Mouse (Mus musculus): ENCODE measurements around the gene Olfr175-ps1.

Gene Olfr175-ps1

GRCm38 (mm10) chr16:58826732-58827319 lies at the start of gene Olfr175-ps1:
Gene Olfr175-ps1 (minus strand): TSS chr16:58826782.
- 80% methylated on average over 1 of the region's 1 CpGs for WGBS

DNA sequence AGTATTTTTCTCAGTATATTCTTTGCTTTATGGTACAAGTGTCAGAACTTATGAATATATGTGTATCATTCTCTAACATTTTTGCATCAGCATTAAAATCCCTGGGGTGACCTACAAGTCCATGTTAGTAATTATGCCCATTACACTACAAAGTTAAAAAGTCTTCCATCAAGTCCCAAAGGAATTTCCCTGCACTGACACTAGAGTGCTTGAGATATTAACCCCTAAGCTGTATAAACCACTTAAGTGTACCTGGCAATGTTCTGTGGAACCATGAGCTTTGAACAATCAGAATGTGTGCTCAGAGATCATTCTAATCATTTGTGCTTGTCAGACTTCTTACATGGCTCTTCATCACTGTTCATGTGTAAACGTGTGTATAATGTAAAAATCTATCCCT lies 48.1 kb upstream of the Olfr175-ps1 start, which contains the start of gene Olfr177:
Gene Olfr177 (minus strand): TSS at position 101 of the 400 bp plus-strand sequence.
- 79% methylated on average over 1 of the region's 1 CpGs for WGBS

GRCm38 (mm10) chr16:58861479-58861878 lies 34.9 kb upstream of the Olfr175-ps1 start:
- 55% methylated on average over 1 of the region's 1 CpGs for WGBS

- 91% methylated on average over 2 of the region's 2 CpGs for WGBS
Measured at GRCm38 (mm10) chr16:58860032-58860737, 33.6 kb upstream of the Olfr175-ps1 start.

DNA sequence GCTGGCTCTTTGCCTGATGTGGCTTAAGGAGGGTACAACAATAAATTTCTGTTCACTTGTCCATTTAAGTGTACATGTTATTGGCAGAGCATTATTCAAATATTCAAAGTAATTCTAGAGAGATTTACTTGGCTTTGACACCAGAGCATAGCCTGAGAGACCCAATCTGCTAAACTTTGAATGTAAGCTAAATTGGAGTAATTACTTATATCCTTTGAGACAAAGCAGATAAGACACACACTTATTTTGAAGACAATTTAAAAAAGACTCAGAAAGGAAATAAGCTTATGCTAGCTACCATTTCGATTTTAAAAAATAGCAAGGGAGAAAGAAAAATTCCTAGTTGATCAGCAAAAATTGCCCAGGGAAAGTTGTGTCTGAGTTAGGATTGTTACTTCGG lies 26.4 kb downstream of the Olfr175-ps1 start, which contains the start of gene Olfr173:
Gene Olfr173 (minus strand): TSS at position 101 of the 400 bp plus-strand sequence.
- 71% methylated on average over 2 of the region's 2 CpGs for WGBS

Data from cerebral cortex, adult 2 months (tissue).